Mouse (Mus musculus): Measurements from ENCODE around the gene Pnmal2.
A peak's percentile ranks its signal among the peaks of the same experiment; 100 is the strongest.
"Not testable (repeated sequence)": the region's sequence is repeated elsewhere in the genome, so short reads cannot be mapped to it uniquely, and the experiment has no call there.

Gene Pnmal2

DNA sequence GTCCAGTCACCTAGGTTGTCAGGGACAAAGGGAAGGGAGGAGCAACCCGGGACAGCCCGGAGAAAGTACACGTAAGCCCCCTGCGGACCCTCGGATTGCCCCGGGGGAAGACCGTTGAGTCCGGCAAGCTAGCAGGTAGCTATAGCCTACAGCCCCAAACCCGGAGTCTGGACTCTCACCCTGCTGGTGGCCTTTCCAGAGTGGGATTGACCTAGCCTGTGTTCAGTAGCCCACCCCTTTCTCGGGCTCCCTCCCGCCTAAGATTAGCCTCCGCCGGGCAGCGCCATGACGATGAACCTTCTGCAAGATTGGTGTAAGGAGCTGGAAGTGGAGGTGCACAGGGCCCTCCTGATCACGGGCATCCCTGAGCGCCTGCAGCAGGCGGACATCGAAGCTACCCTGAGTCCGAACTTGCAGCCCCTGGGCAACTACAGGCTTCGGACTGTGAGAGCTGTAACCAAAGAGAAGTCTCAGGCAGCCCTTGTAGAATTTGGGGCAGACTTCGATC is 380 bp downstream of the Pnmal2 start:
- DNase-seq (ENCODE audit: low spot score), result no peak

GRCm38 (mm10) chr7:16945419-16945818 is 937 bp downstream of the Pnmal2 start:
- no peak for DNase-seq (ENCODE audit: low spot score)

GRCm38 (mm10) chr7:16946441-16947348 is 2.2 kb downstream of the Pnmal2 start:
- no peak for DNase-seq (ENCODE audit: low spot score)

- DNase-seq (ENCODE audit: low spot score), result no peak
Measured at GRCm38 (mm10) chr7:16947349-16947895, 2.9 kb downstream of the Pnmal2 start.

DNA sequence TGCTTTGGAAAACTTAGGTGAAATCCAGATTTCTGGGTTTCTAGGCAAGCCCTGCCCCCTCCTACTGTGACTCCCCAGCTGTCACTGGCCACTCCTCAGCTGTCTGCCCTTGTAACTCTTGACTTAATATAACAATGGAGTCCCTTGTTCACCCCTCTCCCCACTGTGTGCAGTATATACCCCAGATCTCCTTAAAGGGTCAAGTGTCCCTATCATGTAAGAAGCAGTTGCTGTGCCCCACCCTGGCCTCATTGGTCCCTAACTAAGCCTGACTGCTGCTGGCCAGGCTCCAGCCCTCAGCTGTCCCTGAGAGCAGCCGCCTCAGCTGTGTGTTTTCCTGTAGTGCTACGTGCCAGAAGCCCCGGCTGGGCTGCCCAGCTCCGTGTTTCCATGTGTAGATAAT is 3.5 kb downstream of the Pnmal2 start:
- no peak for DNase-seq (ENCODE audit: low spot score)

DNA sequence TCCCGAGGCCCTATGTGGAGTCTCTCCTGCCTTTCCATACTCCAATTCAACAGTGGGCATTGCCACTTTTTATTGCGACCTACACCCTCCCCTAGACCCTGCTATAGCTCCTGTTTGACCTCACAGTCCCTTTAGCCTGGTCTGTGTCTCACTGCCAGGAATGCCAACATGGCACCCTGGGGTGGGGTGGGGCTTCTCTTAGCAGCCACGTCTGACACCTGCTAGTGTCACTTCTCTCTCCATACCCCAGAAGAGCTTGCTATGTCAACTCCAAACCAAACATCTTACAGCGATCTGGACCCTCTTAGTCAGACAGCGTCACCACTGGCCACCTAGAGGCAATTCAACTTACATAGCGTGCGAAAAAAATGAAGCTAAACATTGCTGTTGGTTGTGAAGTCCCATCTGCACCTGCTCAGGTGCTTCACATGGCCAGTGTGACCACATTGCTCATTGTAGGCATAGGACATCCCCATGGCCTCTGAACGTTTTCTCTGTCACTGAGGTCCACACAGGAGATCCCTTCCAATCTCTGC is 4.5 kb downstream of the Pnmal2 start:
- DNase-seq (ENCODE audit: low spot score), result no peak

GRCm38 (mm10) chr7:16949908-16950841 is 5.7 kb downstream of the Pnmal2 start:
- DNase-seq (ENCODE audit: low spot score), result peak; percentile 88

DNA sequence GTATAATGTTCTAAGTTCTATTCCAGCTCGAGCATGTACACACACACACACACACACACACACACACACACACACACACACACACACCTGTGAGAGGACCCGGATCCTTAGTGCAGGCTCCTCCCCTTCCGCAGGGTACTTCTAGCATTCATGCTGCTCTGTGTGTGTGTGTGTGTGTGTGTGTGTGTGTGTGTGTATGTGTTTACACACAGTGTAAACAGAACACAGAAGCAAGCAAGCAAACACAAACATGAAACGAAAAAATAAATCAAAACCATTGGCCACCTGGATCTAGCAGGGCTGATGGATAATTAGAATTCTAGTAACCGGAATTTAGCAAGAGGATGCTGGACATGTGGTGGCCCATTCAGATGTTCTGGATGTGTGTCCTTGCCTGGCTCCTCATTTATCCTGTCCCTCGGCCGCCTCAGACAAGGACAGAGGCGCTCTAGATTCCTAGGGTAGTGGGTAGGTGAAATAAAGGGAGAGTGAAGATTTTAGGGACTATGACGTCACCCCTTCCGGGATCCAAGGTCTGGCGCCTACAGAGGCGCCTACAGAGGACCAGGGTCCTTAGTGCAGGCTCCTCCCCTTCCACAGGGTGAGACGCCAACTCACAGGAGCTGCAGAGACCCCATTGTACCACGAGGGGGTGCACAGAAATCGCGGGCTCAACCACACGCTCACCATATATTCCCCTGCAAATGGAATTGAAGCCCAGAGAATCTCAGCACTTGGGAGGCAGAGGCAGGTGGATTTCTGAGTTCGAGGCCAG is 6.6 kb downstream of the Pnmal2 start:
- DNase-seq (ENCODE audit: low spot score), result peak; percentile 92

- DNase-seq (ENCODE audit: low spot score), result not testable (repeated sequence)
Measured at GRCm38 (mm10) chr7:16953776-16954175, 9.3 kb downstream of the Pnmal2 start.

- DNase-seq (ENCODE audit: low spot score), result no peak
Measured at GRCm38 (mm10) chr7:16955712-16956111, 11.2 kb downstream of the Pnmal2 start.

DNA sequence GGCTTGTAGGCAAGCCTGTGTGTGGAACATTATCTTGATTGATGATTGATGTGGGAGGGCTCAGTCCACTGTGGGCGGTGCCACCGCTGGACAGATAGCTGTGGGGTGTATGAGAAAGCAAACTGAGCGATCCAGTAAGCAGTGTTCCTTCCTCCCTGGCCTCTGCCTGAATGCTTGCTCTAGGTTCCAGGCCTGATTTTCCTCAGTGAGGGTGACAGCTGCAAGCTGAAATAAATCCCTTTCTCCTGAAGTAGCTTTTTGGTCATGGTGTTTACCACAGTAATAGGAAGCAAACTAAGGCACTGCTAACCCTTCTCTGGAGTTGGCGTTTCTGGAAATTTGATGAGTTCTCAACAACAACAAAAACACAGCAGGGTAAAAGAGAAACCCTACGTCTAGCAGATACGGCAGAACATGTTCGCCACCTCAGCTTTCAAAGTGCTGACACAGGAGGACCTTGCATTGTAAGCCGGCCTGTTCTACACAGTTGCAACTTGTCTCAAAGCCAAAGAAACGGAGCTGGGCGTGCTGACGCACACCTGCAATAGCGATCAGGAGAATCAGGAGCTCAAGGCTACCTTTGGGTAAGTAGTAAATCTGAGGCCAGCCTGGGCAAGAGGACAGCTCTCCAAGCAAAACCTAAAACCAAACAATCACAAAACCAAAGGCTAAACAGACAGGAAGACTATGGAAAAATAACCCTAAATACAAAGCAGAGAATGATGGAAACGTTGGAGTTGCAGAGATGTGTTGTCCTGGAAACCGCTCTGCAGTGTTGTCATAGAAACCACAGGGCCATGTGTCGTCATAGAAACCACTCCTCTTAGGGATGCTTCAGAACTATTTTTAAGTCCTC is 12.2 kb downstream of the Pnmal2 start:
- peak; percentile 62 for DNase-seq (ENCODE audit: low spot score)

DNA sequence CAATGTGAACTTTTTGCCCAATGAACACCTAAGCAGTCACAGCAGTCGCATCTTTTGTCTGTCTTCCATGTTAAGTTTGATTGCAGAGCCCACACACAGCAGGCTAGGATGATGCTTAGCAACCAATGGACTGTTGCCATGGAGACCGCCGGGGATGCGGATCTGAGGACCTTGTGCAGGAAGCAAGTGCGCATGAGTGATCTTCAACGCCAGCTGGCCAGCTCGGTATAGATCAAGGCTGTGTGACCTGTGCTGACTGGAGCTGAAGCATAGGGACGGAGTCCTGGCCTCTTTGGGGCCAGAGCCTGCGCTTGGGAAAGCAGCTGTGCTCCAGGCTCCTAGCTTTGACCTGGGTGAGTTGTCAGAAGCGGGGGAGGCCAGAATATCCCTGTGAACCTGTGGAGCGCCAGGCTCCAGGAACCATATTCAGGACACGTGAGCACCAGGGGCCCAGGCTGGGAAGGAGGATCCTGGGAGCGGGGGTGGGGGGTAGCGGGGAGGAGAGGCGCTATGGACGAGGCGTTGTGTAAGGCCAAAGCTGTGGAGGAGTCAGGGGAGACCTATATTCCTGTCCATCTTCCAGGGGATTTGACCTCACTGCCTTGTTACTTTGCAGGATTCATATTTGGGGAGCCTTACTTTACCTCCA is 15.2 kb downstream of the Pnmal2 start, which contains the start of gene Pnmal1:
Gene Pnmal1, plus strand, starts transcription at position 141 of the 649 bp plus-strand sequence.
- peak; percentile 95 for DNase-seq (ENCODE audit: low spot score)

- no peak for DNase-seq (ENCODE audit: low spot score)
Measured at GRCm38 (mm10) chr7:16961678-16962077, 17.2 kb downstream of the Pnmal2 start.

GRCm38 (mm10) chr7:16968414-16968813 is 23.9 kb downstream of the Pnmal2 start:
- DNase-seq (ENCODE audit: low spot score), result no peak

- DNase-seq (ENCODE audit: low spot score), result no peak
Measured at GRCm38 (mm10) chr7:16971160-16971559, 26.7 kb downstream of the Pnmal2 start.

GRCm38 (mm10) chr7:16974018-16974417 is 29.5 kb downstream of the Pnmal2 start:
- DNase-seq (ENCODE audit: low spot score), result no peak

- no peak for DNase-seq (ENCODE audit: low spot score)
Measured at GRCm38 (mm10) chr7:16976298-16976697, 31.8 kb downstream of the Pnmal2 start.

- no peak for DNase-seq (ENCODE audit: low spot score)
Measured at GRCm38 (mm10) chr7:16978173-16978572, 33.7 kb downstream of the Pnmal2 start.

GRCm38 (mm10) chr7:16978593-16978992 is 34.1 kb downstream of the Pnmal2 start:
- DNase-seq (ENCODE audit: low spot score), result no peak

DNA sequence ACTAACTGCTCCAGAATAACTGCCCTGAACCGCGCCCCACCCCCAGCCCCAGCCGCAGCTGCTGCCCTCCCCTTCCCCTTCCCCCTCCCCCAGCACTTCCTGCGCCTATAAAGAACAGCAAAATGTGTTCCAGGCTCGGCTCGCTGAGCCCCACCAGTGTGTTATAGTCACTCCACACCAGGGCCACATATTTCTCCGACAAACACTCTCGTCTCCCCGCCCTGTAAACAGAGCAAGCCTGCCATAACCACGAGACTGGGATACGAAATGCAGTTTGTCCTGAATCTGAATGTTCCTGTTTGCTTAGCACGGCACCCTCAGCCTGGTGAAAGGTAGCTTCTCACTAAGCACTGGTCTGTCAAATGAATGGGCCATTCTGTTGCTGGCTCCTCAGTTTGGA is 35.9 kb downstream of the Pnmal2 start:
- DNase-seq (ENCODE audit: low spot score), result peak; percentile 74
